Mouse (Mus musculus): ENCODE measurements at regions not wholly inside any gene's neighbourhood (a gene's known extent, or its start where the extent isn't known, plus 50 kb on each side); places are given as distances from the start of the nearest gene placed in this dataset.

- TF ChIP-seq POLR2A (IDR thresholded peaks at IDR 0.05; ENCODE audit: control insufficient read depth, low read depth, low read length): no peak
- TF ChIP-seq CTCF (IDR thresholded peaks at IDR 0.05; ENCODE audit: control insufficient read depth, insufficient read depth, insufficient replicate concordance, low read depth, low read length): no peak
Measured at GRCm38 (mm10) chr12:27465499-27466150, 123.3 kb upstream of the Sox11 start.

All from testis, adult 2 months (tissue).